8 mouse cellular contexts compared by ENCODE assay signal in genomic region chr12:69197378-69198163, GRCm38 (mm10). TPM values are rescaled to one million over a fixed set of nuclear protein-coding genes. Genes with fewer than 3 reads are reported as not detected.
DNase-seq lines count a peak whose midpoint lies in the region; ATAC-seq and TF ChIP-seq lines count a peak whose summit lies in the region.

No protein-coding gene starts in this region.

- peak overlapping the region; percentile 96 for H3K4me2 ChIP-seq in embryonic facial prominence, embryonic 12.5 days (replicated peaks)
- peak overlapping the region; percentile 98 for H3K4me2 ChIP-seq in liver, embryonic 13.5 days
- peak overlapping the region; percentile 91 for H3K4me2 ChIP-seq in myocyte (ENCODE audit: low read depth)

- peak; percentile 5 for TF ChIP-seq CTCF in C2C12 (IDR thresholded peaks at IDR 0.05; ENCODE audit: control insufficient read depth, insufficient read depth, insufficient read length)

- H3K9ac ChIP-seq in embryonic facial prominence, embryonic 12.5 days, result peak overlapping the region; percentile 85
- H3K9ac ChIP-seq in liver, embryonic 13.5 days, result peak overlapping the region; percentile 92

- peaks cover 21% of the 10 kb centered on the region for H3K4me1 ChIP-seq in embryonic facial prominence, embryonic 12.5 days
- H3K4me1 ChIP-seq in liver, embryonic 13.5 days (replicated peaks), result peaks cover 39% of the 10 kb centered on the region

- no peaks in the 10 kb centered on the region for H3K9me3 ChIP-seq in embryonic facial prominence, embryonic 12.5 days
- H3K9me3 ChIP-seq in liver, embryonic 13.5 days (replicated peaks), result no peaks in the 10 kb centered on the region

- no peaks in the 10 kb centered on the region for H3K27me3 ChIP-seq in C2C12 (ENCODE audit: control insufficient read depth, insufficient read depth, insufficient read length)
- no peaks in the 10 kb centered on the region for H3K27me3 ChIP-seq in embryonic facial prominence, embryonic 12.5 days
- H3K27me3 ChIP-seq in liver, embryonic 13.5 days, result no peaks in the 10 kb centered on the region
- no peaks in the 10 kb centered on the region for H3K27me3 ChIP-seq in myocyte (ENCODE audit: control insufficient read depth, insufficient read depth, insufficient read length)

- H3K79me3 ChIP-seq in C2C12 (ENCODE audit: low read depth), result peaks cover 60% of the 10 kb centered on the region

- peak; percentile 70 for ATAC-seq in embryonic facial prominence, embryonic 12.5 days (ENCODE audit: insufficient number of reproducible peaks, insufficient read depth, low FRiP score, low TSS enrichment)
- peak; percentile 79 for ATAC-seq in liver, embryonic 13.5 days (ENCODE audit: low read depth)

- H3ac ChIP-seq in C2C12 (ENCODE audit: control insufficient read depth, insufficient read length, low read depth) (peak overlapping the region; percentile 90), myocyte (ENCODE audit: control insufficient read depth, insufficient read length) (peak overlapping the region; percentile 72)

- peak overlapping the region; percentile 89 for H3K4me3 ChIP-seq in C2C12 (ENCODE audit: insufficient read depth, poor library complexity, severe bottlenecking)
- H3K4me3 ChIP-seq in embryonic facial prominence, embryonic 12.5 days, result peak overlapping the region; percentile 89
- peak overlapping the region; percentile 95 for H3K4me3 ChIP-seq in liver, embryonic 13.5 days (replicated peaks)
- peak overlapping the region; percentile 85 for H3K4me3 ChIP-seq in myocyte

- peak overlapping the region; percentile 88 for H3K27ac ChIP-seq in embryonic facial prominence, embryonic 12.5 days
- peak overlapping the region; percentile 88 for H3K27ac ChIP-seq in liver, embryonic 13.5 days

- peak; percentile 45 for TF ChIP-seq POLR2A in myocyte (IDR thresholded peaks at IDR 0.05; ENCODE audit: insufficient read length, low read depth)

- peak; percentile 76 for DNase-seq in adrenal gland, postnatal 10 days
- DNase-seq in heart, adult 8-10 months (ENCODE audit: low spot score), result peak; percentile 50
- DNase-seq in kidney, adult 18-20 months, result peak; percentile 61
- DNase-seq in liver, embryonic 13.5 days, result peak; percentile 62
- DNase-seq in spleen, postnatal 4 days (ENCODE audit: low spot score in 2 of 2), result peak; percentile 58 to 81

- under 1% methylated on average over 94 of the region's 94 CpGs for WGBS in embryonic facial prominence, embryonic 12.5 days
- WGBS in liver, embryonic 13.5 days (ENCODE audit: insufficient replicate concordance), result under 1% methylated on average over 94 of the region's 94 CpGs

- H3K79me2 ChIP-seq in C2C12 (ENCODE audit: control insufficient read depth, insufficient read depth), result peaks cover 85% of the 10 kb centered on the region
- peaks cover 43% of the 10 kb centered on the region for H3K79me2 ChIP-seq in myocyte (ENCODE audit: control insufficient read depth, insufficient read depth)

- peaks cover 52% of the 10 kb centered on the region for H3K36me3 ChIP-seq in C2C12 (ENCODE audit: control insufficient read depth, insufficient read depth)
- peaks cover 23% of the 10 kb centered on the region for H3K36me3 ChIP-seq in embryonic facial prominence, embryonic 12.5 days
- H3K36me3 ChIP-seq in liver, embryonic 13.5 days, result peaks cover 39% of the 10 kb centered on the region
- peaks cover 8% of the 10 kb centered on the region for H3K36me3 ChIP-seq in myocyte (ENCODE audit: control insufficient read depth, insufficient read depth)

TF ChIP-seq in C2C12, 6 proteins besides CTCF, POLR2A, EP300 and RAD21:
- TF ChIP-seq MAX (IDR thresholded peaks at IDR 0.05) (peak; percentile 52), MYOG (IDR thresholded peaks at IDR 0.05; ENCODE audit: control insufficient read depth, extremely low read depth, insufficient read length) (no peak)

TF ChIP-seq in myocyte, 11 proteins besides CTCF, POLR2A, EP300 and RAD21:
- no peak for TF ChIP-seq E2F4 (IDR thresholded peaks at IDR 0.05; ENCODE audit: insufficient read depth)
- TF ChIP-seq MYOD1 (IDR thresholded peaks at IDR 0.05; ENCODE audit: control insufficient read depth in 1 of 3, insufficient read length in 2 of 3, low read depth in 2 of 3), result peak in 1 of 3 experiments; percentile 68
- TF ChIP-seq TCF12 (IDR thresholded peaks at IDR 0.05; ENCODE audit: insufficient read depth, poor library complexity, severe bottlenecking), result no peak
- TF ChIP-seq REST (IDR thresholded peaks at IDR 0.05; ENCODE audit: insufficient read depth, insufficient read length), result no peak
- no peak for TF ChIP-seq POLR2AphosphoS2 (IDR thresholded peaks at IDR 0.05; ENCODE audit: insufficient read length, low read depth)
- TF ChIP-seq MAX (IDR thresholded peaks at IDR 0.05; ENCODE audit: low read depth), result no peak
- peak in 1 of 3 experiments; percentile 47 for TF ChIP-seq MYOG (IDR thresholded peaks at IDR 0.05; ENCODE audit: control insufficient read depth in 1 of 3, insufficient read depth in 1 of 3, insufficient read length in 2 of 3, low read depth in 2 of 3)
- TF ChIP-seq USF1 (IDR thresholded peaks at IDR 0.05; ENCODE audit: low read depth), result no peak

RNA-seq across cellular contexts. Expression of gene Dnaaf2, which starts 0.7 kb away (rescaled TPM):
- polyA plus RNA-seq in C2C12 (2012; fragmentation: generic; extraction: Trizol) (6.5 TPM), myocyte (2012; fragmentation: generic; extraction: Trizol) (2.6 TPM)
- 1 to 10 TPM; 1.7 to 2.1 TPM for total RNA-seq in adrenal gland, postnatal 10 days (2021)
- polyA plus RNA-seq in embryonic facial prominence, embryonic 12.5 days (2016; fragmentation: Nextera tagmentation; extraction: Ambion mirVana), result 14.6 and 15.0 TPM in 2 replicates
- total RNA-seq in heart, adult 8-10 months (2022), result under 1 TPM; 0.57 to 0.73 (median 0.65) TPM
- polyA plus RNA-seq in liver, embryonic 13.5 days (2015; fragmentation: Nextera tagmentation; extraction: Ambion mirVana), result 7.1 and 8.8 TPM in 2 replicates

RNA-seq across cellular contexts. Expression of gene Gm49383, which starts 0.7 kb away (rescaled TPM):
- polyA plus RNA-seq in C2C12 (2012; fragmentation: generic; extraction: Trizol) (15.4 TPM), myocyte (2012; fragmentation: generic; extraction: Trizol) (2.6 TPM)
- total RNA-seq in adrenal gland, postnatal 10 days (2021), result 1 to 10 TPM; 5.5 to 6.0 TPM
- 31.3 and 37.5 TPM in 2 replicates for polyA plus RNA-seq in embryonic facial prominence, embryonic 12.5 days (2016; fragmentation: Nextera tagmentation; extraction: Ambion mirVana)
- 1 to 10 TPM; 2.6 to 4.0 (median 3.3) TPM for total RNA-seq in heart, adult 8-10 months (2022)
- 28.8 and 32.0 TPM in 2 replicates for polyA plus RNA-seq in liver, embryonic 13.5 days (2015; fragmentation: Nextera tagmentation; extraction: Ambion mirVana)

RNA-seq across cellular contexts. Expression of gene Gm49384, which starts 6.5 kb away (rescaled TPM):
- polyA plus RNA-seq in C2C12 (2012; fragmentation: generic; extraction: Trizol), result 14.2 TPM
- 1 to 10 TPM; 3.7 to 3.9 TPM for total RNA-seq in adrenal gland, postnatal 10 days (2021)
- 29.7 and 37.8 TPM in 2 replicates for polyA plus RNA-seq in embryonic facial prominence, embryonic 12.5 days (2016; fragmentation: Nextera tagmentation; extraction: Ambion mirVana)
- total RNA-seq in heart, adult 8-10 months (2022), result 1 to 10 TPM; 2.3 to 4.1 (median 3.3) TPM
- 27.7 and 29.9 TPM in 2 replicates for polyA plus RNA-seq in liver, embryonic 13.5 days (2015; fragmentation: Nextera tagmentation; extraction: Ambion mirVana)
- 2.6 TPM for polyA plus RNA-seq in myocyte (2012; fragmentation: generic; extraction: Trizol)

RNA-seq across cellular contexts. Expression of gene Mgat2, which starts 13.6 kb away (rescaled TPM):
- polyA plus RNA-seq in C2C12 (2012; fragmentation: generic; extraction: Trizol) (39.6 TPM), myocyte (2012; fragmentation: generic; extraction: Trizol) (20.7 TPM)
- total RNA-seq in adrenal gland, postnatal 10 days (2021), result 10 to 100 TPM; 41.5 to 49.4 TPM
- polyA plus RNA-seq in embryonic facial prominence, embryonic 12.5 days (2016; fragmentation: Nextera tagmentation; extraction: Ambion mirVana), result 56.9 TPM in 2 replicates
- 10 to 100 TPM; 16.6 to 19.7 (median 16.9) TPM for total RNA-seq in heart, adult 8-10 months (2022)
- polyA plus RNA-seq in liver, embryonic 13.5 days (2015; fragmentation: Nextera tagmentation; extraction: Ambion mirVana), result 27.9 and 32.2 TPM in 2 replicates

RNA-seq across cellular contexts. Expression of gene Rpl36al, which starts 13.7 kb away (rescaled TPM):
- polyA plus RNA-seq in C2C12 (2012; fragmentation: generic; extraction: Trizol), result 980 TPM
- 100 to 1,000 TPM; 453 to 493 TPM for total RNA-seq in adrenal gland, postnatal 10 days (2021)
- 491 and 498 TPM in 2 replicates for polyA plus RNA-seq in embryonic facial prominence, embryonic 12.5 days (2016; fragmentation: Nextera tagmentation; extraction: Ambion mirVana)
- total RNA-seq in heart, adult 8-10 months (2022), result 100 to 1,000 TPM; 194 to 232 (median 216) TPM
- polyA plus RNA-seq in liver, embryonic 13.5 days (2015; fragmentation: Nextera tagmentation; extraction: Ambion mirVana), result 736 and 806 TPM in 2 replicates
- 880 TPM for polyA plus RNA-seq in myocyte (2012; fragmentation: generic; extraction: Trizol)

Comparison
In these comparisons a context has a peak if more than half of its experiments do, and no peak if none do; other contexts are left out.
1. Peak in every context shown above with its lines: DNase-seq, ATAC-seq, H3K4me3 ChIP-seq and H3K27ac ChIP-seq.